1 mouse cellular context compared by ENCODE assay signal in the genomic region with DNA sequence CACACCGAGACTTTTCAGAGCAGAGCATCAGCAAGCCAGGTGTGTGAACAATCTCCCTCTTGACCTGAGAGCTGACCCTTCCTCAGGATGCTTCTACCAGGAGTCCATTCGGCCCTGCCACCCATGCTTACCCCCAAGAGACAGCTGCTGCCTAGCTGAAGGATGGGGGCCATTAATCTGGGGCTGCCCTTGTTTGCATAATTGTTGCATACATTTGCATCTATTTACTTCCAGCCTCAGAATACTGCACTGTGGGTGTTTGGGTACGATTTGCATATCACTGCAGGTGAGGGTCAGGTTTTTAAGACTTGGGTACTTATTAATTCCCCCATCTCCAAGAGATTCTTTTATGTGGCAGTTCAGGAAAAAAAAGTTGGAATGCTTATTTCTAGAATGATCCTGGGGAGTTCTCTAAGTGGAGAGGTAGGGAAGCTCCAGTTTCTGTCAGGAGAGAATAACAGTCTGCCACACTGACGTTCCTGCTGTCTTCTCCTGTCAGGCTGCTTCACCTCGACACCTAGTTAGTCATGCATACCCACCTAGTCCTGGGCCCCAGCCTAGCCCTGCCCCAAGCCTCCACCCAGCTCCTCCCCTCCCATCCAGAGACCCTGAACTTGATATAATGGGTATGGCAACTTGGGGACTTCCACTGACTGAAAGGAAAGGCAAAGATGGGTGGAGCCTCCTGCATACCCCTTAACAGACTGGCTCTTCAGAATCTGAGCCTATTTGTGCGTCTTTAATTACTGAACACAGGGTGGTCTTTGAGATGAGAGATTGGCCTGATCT.
TF ChIP-seq lines count a peak whose summit lies in the region.

No protein-coding gene starts in this region.

TF ChIP-seq in CH12.LX, 34 proteins besides CTCF, POLR2A, EP300 and RAD21:
- TF ChIP-seq E2F4 (IDR thresholded peaks at IDR 0.05; ENCODE audit: insufficient replicate concordance, low read depth, low read length) = no peak
- TF ChIP-seq BHLHE40 (IDR thresholded peaks at IDR 0.05; ENCODE audit: low read depth, low read length) = peak; percentile 16; the same call in 1 of the 2 replicates
- TF ChIP-seq MAZ (IDR thresholded peaks at IDR 0.05; ENCODE audit: low read depth, low read length) = 0 out of 2 replicates have a peak, but pooled peaks have one; percentile 41
- peak; percentile 41; the same call in 1 of the 2 replicates for TF ChIP-seq TCF12 (IDR thresholded peaks at IDR 0.05; ENCODE audit: low read depth, low read length)
TF ChIP-seq in CH12.LX: peak in this region for 3.
